Comparison of ENCODE assay signal across 11 mouse cellular contexts in genomic region chr4:141426796-141427745, GRCm38 (mm10). TPM values are rescaled to one million over a fixed set of nuclear protein-coding genes. Genes with fewer than 3 reads are reported as not detected.
A peak's percentile ranks its signal among the peaks of the same experiment; 100 is the strongest.
DNase-seq lines count a peak whose midpoint lies in the region; ATAC-seq and TF ChIP-seq lines count a peak whose summit lies in the region.
"Had no signal": no experiment of that assay in that cellular context is flagged by ENCODE, and none has a peak within 500 bp of the region (broad histone marks: within the 10 kb centered on the region; RNA-seq: fewer than 3 reads in every experiment).

No protein-coding gene starts in this region.

- peak overlapping the region; percentile 98 for H3K27ac ChIP-seq in gastrocnemius, adult 2 months
- peak overlapping the region; percentile 79 for H3K27ac ChIP-seq in kidney, postnatal 0 days
- peak overlapping the region; percentile 7; the same call in 1 of the 2 replicates for H3K27ac ChIP-seq in limb, embryonic 15.5 days

- H3K4me2 ChIP-seq in kidney, postnatal 0 days (ENCODE audit: low read length): no peak overlapping the region
- H3K4me2 ChIP-seq in limb, embryonic 15.5 days: no peak overlapping the region

- H3K4me1 ChIP-seq in kidney, postnatal 0 days (replicated peaks; ENCODE audit: insufficient read depth, low read length): peaks cover 20% of the 10 kb centered on the region; the same call in 1 of the 2 replicates
- H3K4me1 ChIP-seq in limb, embryonic 15.5 days: peaks cover 18% of the 10 kb centered on the region

- intact Hi-C loops in gastrocnemius, adult 2 months (cut with DNase I): loop anchor here (1.0 kb wide), 1 partner anchor 18 kb away; no protein-coding TSS in a partner anchor
- intact Hi-C loops in gastrocnemius, postnatal 36 days (cut with DNase I): no loop called here

- no peaks in the 10 kb centered on the region for H3K36me3 ChIP-seq in kidney, postnatal 0 days (ENCODE audit: insufficient read depth, low read length)
- H3K36me3 ChIP-seq in limb, embryonic 15.5 days: no peaks in the 10 kb centered on the region

- 71% methylated on average over 10 of the region's 10 CpGs for WGBS in kidney, postnatal 0 days
- WGBS in limb, embryonic 15.5 days: 74% methylated on average over 10 of the region's 10 CpGs

- TF ChIP-seq CTCF in gastrocnemius, adult 2 months (IDR thresholded peaks at IDR 0.05): no peak
- TF ChIP-seq CTCF in kidney, postnatal 0 days (IDR thresholded peaks at IDR 0.05; ENCODE audit: low read depth): no peak

- H3K4me3 ChIP-seq in gastrocnemius, adult 2 months: peak overlapping the region; percentile 74
- H3K4me3 ChIP-seq in kidney, postnatal 0 days (replicated peaks; ENCODE audit: low read depth, low read length): no peak overlapping the region
- no peak overlapping the region for H3K4me3 ChIP-seq in limb, embryonic 15.5 days

- H3K27me3 ChIP-seq in kidney, postnatal 0 days (ENCODE audit: insufficient read depth, low read length): no peaks in the 10 kb centered on the region
- H3K27me3 ChIP-seq in limb, embryonic 15.5 days: 0 out of 2 replicates have a peak, but pooled peaks cover under 1% of the 10 kb centered on the region

- no peak overlapping the region for H3K9ac ChIP-seq in kidney, postnatal 0 days (ENCODE audit: low read depth, low read length)
- H3K9ac ChIP-seq in limb, embryonic 15.5 days: no peak overlapping the region
- H3K9ac ChIP-seq: liver, postnatal 0 days had no signal

- ATAC-seq in kidney, postnatal 0 days (replicated peaks; ENCODE audit: low FRiP score, low read depth): no peak
- no peak for ATAC-seq in limb, embryonic 15.5 days (ENCODE audit: insufficient number of reproducible peaks, low FRiP score, low TSS enrichment, low read depth)
- ATAC-seq in monocyte, adult 5-6 weeks (replicated peaks; ENCODE audit: insufficient number of reproducible peaks, low FRiP score, low TSS enrichment, poor library complexity, severe bottlenecking): no peak
- ATAC-seq: liver, postnatal 0 days had no signal

- no peaks in the 10 kb centered on the region for H3K9me3 ChIP-seq in kidney, postnatal 0 days (replicated peaks; ENCODE audit: low read length)
- H3K9me3 ChIP-seq in limb, embryonic 15.5 days: no peaks in the 10 kb centered on the region

- no peak for DNase-seq in gastrocnemius, adult 2 months
- DNase-seq in gastrocnemius, postnatal 36 days: no peak
- no peak for DNase-seq in kidney, postnatal 0 days (ENCODE audit: low spot score)
- no peak for DNase-seq in kidney, postnatal 14 days
- DNase-seq in adipocyte (ENCODE audit: low spot score): peak; percentile 11
- no peak for DNase-seq in embryo, embryonic 10 days (ENCODE audit: low spot score)
- DNase-seq: B cell, adult 2 months; liver, postnatal 0 days had no signal

RNA-seq across cellular contexts. Expression of gene Hspb7, which starts 6.5 kb away (rescaled TPM):
- total RNA-seq in gastrocnemius, adult 2 months (2021): 100 to 1,000 TPM; 223 to 468 TPM
- total RNA-seq in gastrocnemius, postnatal 36 days (2021): 100 to 1,000 TPM; 198 to 366 TPM
- 0.29 and 0.41 TPM in 2 replicates for polyA plus RNA-seq in kidney, postnatal 0 days (2015; fragmentation: Nextera tagmentation; extraction: Ambion mirVana)
- 1.7 and 5.4 TPM in 2 replicates for polyA plus RNA-seq in limb, embryonic 15.5 days (2015; fragmentation: Nextera tagmentation; extraction: Ambion mirVana)
- 0.64 TPM in 1 of 3 replicates, not detected in the others for total RNA-seq in monocyte, adult 5-6 weeks (2017)

RNA-seq across cellular contexts. Expression of gene Srarp, which starts 8.8 kb away (rescaled TPM):
- total RNA-seq in gastrocnemius, adult 2 months (2021): 1 to 10 TPM in 1 of 2 experiments, under 1 TPM in 1; 0.92 to 1.6 TPM
- total RNA-seq in gastrocnemius, postnatal 36 days (2021): under 1 TPM; 0.31 to 0.67 TPM
- polyA plus RNA-seq in kidney, postnatal 0 days (2015; fragmentation: Nextera tagmentation; extraction: Ambion mirVana): 0.41 and 0.47 TPM in 2 replicates
- not detected in 2 replicates for polyA plus RNA-seq in limb, embryonic 15.5 days (2015; fragmentation: Nextera tagmentation; extraction: Ambion mirVana)
- total RNA-seq in monocyte, adult 5-6 weeks (2017): not detected in 3 replicates
- total RNA-seq: hematopoietic stem cell, adult 5-6 weeks had no signal
- polyA plus RNA-seq: liver, postnatal 0 days had no signal

RNA-seq across cellular contexts. Expression of gene Clcnkb, which starts 11.3 kb away (rescaled TPM):
- total RNA-seq in gastrocnemius, adult 2 months (2021): under 1 TPM in 1 of 2 experiments, not detected in 1; 0.25 TPM
- total RNA-seq in gastrocnemius, postnatal 36 days (2021): under 1 TPM in 1 of 2 experiments, not detected in 1; 0.27 TPM
- 155 and 161 TPM in 2 replicates for polyA plus RNA-seq in kidney, postnatal 0 days (2015; fragmentation: Nextera tagmentation; extraction: Ambion mirVana)
- not detected in 2 replicates for polyA plus RNA-seq in limb, embryonic 15.5 days (2015; fragmentation: Nextera tagmentation; extraction: Ambion mirVana)
- not detected in 3 replicates for total RNA-seq in monocyte, adult 5-6 weeks (2017)
- total RNA-seq: hematopoietic stem cell, adult 5-6 weeks had no signal
- polyA plus RNA-seq: liver, postnatal 0 days had no signal

RNA-seq across cellular contexts. Expression of gene Zbtb17, which starts 17.4 kb away (rescaled TPM):
- total RNA-seq in gastrocnemius, adult 2 months (2021): 10 to 100 TPM; 30.2 to 30.6 TPM
- total RNA-seq in gastrocnemius, postnatal 36 days (2021): 10 to 100 TPM; 25.2 to 25.5 TPM
- 24.6 and 26.4 TPM in 2 replicates for polyA plus RNA-seq in kidney, postnatal 0 days (2015; fragmentation: Nextera tagmentation; extraction: Ambion mirVana)
- 31.2 and 33.2 TPM in 2 replicates for polyA plus RNA-seq in limb, embryonic 15.5 days (2015; fragmentation: Nextera tagmentation; extraction: Ambion mirVana)
- total RNA-seq in monocyte, adult 5-6 weeks (2017): 21.7 to 33.8 TPM (median 27.3 TPM) in 3 replicates

RNA-seq across cellular contexts. Expression of gene Clcnka, which starts 28.5 kb away (rescaled TPM):
- total RNA-seq in gastrocnemius, adult 2 months (2021): not detected
- under 1 TPM; 0.17 to 0.26 TPM for total RNA-seq in gastrocnemius, postnatal 36 days (2021)
- polyA plus RNA-seq in kidney, postnatal 0 days (2015; fragmentation: Nextera tagmentation; extraction: Ambion mirVana): 57.7 and 58.1 TPM in 2 replicates
- polyA plus RNA-seq in limb, embryonic 15.5 days (2015; fragmentation: Nextera tagmentation; extraction: Ambion mirVana): 0.33 and 1.2 TPM in 2 replicates
- not detected in 3 replicates for total RNA-seq in monocyte, adult 5-6 weeks (2017)
- total RNA-seq: hematopoietic stem cell, adult 5-6 weeks had no signal
- polyA plus RNA-seq: liver, postnatal 0 days had no signal

Comparison
In these comparisons a context has a peak if more than half of its experiments do, and no peak if none do; other contexts are left out.
1. H3K27ac ChIP-seq: peak in every context shown above with its lines; median percentile 98 in gastrocnemius, adult 2 months; 79 in kidney, postnatal 0 days; 7 in limb, embryonic 15.5 days.
2. RNA of gene Hspb7, which starts 6.5 kb away (total RNA-seq): 223 to 468 TPM in gastrocnemius, adult 2 months and 198 to 366 TPM in gastrocnemius, postnatal 36 days; 0.64 TPM in monocyte, adult 5-6 weeks; every median in the first group is over 100 times any median in the second.